Mouse (Mus musculus) naive thymus-derived CD4-positive, alpha-beta T cell, adult 2 months (primary cell): ENCODE measurements around the gene H2-Q2.
"Not testable (repeated sequence)": the region's sequence is repeated elsewhere in the genome, so short reads cannot be mapped to it uniquely, and the experiment has no call there.

Experiments
- DNase-seq: peaks from one replicate; pipeline ENCODE4 v3.0.0-alpha.2; 2011; ENCODE audit warnings: low read depth

The H2-Q2 gene

DNA sequence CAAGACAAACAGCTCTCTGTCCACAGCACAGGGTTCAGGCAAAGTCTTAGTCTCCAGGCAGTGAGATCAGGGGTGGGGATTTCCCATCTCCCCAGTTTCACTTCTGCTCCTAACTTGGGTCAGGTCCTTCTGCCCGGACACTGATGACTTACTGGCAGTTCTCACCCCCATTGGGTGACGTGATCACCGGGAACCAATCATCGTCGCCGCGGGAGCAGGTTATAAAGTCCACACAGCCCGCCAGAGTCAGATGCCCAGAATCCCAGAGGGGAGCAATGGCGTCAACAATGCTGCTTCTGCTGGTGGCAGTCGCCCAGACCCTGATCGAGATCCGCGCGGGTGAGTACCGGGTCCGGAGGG lies 37.3 kb downstream of the H2-Q2 start, which contains the start of gene H2-Q4:
Gene H2-Q4, plus strand, starts transcription at position 249 of the 360 bp plus-strand sequence.
- peak; percentile 97 for DNase-seq

DNA sequence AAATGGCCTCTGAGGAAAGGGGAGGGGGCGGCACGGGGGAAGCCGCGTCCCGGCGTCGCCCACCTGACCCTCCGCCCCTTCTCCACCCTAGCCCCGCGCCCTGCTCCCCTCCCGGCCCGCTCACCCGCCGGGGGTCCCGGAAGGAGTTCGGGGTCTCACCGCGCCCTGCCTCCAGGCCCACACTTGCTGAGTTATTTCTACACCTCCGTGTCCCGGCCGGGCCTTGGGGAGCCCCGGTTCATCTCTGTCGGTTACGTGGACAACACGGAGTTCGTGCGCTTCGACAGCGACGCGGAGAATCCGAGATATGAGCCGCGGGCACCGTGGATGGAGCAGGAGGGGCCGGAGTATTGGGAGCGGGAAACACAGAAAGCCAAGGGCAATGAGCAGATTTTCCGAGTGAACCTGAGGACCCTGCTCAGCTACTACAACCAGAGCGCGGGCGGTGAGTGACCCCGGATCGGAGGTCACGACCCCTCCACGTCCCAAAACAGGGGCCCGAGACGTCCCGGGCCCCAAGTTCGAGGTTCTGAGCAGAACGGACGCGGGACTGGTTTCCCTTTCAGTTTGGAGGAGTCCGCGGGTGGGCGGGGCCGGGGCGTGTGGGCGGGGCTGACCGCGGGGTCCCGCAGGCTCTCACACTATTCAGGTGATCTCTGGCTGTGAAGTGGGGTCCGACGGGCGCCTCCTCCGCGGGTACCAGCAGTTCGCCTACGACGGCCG lies 37.8 kb downstream of the H2-Q2 start:
- DNase-seq, result peak; percentile 76

DNA sequence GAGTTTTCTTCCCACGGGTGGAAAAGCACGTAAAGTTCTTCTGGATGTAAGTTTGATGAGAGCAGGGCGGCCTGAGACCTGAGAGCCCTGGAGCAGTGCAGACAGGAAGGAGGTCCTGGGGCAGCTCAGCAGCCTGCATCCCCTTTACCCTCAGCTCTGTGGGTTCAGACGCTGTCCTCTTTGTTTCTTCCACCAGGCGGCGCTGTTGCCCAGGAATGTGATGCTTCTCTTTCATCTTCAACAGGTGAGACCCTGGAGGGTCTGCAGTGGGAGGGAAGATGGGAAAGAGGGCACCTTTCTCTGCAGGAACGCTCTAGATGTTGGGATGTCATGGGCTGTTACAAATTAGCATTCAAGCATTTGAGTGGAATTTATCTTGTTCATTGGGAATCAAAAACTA lies 47.8 kb downstream of the H2-Q2 start:
- DNase-seq, result peak; percentile 81

DNA sequence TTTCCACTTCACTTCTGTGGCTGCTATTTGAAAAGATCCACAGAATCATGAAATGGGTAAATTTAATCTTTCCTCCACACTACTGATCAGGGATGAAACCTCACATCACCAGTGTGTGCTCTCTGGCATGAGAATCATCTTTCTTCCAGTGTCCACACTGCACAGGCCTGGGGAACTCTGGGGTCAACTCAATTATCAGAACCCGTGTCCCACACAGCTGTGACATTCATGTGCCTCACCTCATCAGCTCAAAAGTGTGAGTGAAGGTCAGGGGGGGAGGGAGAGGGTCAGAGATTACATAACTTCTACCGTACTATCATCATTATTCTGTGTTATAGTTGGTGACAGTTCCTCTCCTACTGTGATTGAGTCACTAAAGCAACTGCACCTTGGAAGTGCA lies 50.6 kb downstream of the H2-Q2 start:
- peak; percentile 4 for DNase-seq

DNA sequence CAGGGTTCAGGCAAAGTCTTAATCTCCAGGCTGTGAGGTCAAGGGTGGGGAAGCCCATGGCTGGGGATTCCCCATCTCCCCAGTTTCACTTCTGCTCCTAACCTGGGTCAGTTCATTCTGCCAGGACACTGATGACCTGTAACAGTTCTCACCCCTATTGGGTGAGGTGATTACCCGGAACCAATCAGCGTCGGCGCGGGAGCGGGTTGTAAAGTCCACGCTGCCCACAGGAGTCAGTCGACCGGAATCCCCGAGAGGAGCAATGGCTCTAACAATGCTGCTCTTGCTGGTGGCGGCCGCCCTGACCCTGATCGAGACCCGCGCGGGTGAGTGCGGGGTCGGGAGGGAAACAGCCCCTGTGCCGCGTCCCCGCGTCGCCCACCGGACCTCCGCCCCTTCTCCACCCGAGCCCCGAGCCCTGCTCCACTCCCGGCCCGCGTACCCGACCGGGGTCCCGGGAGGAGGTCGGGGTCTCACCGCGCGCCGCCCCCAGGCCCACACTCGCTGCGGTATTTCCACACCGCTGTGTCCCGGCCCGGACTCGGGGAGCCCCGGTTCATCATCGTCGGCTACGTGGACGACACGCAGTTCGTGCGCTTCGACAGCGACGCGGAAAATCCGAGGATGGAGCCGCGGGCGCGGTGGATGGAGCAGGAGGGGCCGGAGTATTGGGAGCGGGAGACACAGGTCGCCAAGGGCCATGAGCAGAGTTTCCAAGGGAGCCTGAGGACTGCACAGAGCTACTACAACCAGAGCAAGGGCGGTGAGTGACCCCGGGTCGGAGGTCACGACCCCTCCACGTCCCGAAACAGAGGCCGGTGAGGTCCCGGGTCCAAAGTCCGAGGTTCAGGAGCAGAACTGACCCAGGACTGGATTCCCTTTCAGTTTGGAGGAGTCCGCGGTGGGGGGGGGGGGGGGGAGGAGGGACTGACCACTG lies 52.1 kb downstream of the H2-Q2 start:
- not testable (repeated sequence) for DNase-seq
